Mouse (Mus musculus) activated CD4-positive, CD25-positive, alpha-beta regulatory T cell (primary cell): ENCODE data around the gene Ankef1. TPM values are rescaled to one million over a fixed set of nuclear protein-coding genes. Genes with fewer than 3 reads are reported as not detected.

Source experiments
- polyA plus RNA-seq, 2 experiments: library from polyadenylated mRNA; unstranded; fragments of 100-300 nt; shearing (Covaris generic); gene quantifications; one replicate each; pipeline ENCODE4 v1.2.1; 2017

Gene Ankef1
- under 1 TPM in 1 of 2 experiments, not detected in 1; 0.90 TPM for polyA plus RNA-seq

GRCm38 (mm10) chr2:136501651-136502050 lies at the start of gene Ankef1:
Gene Ankef1, plus strand, starts transcription at chr2:136501910.

Other genes starting within 250 kb of the Ankef1 start
- under 1 TPM; 0.04 to 0.32 TPM for gene Pak7, start 113.9 kb upstream of the Ankef1 start, polyA plus RNA-seq
- gene Snap25, start 211.5 kb downstream of the Ankef1 start, polyA plus RNA-seq, result not detected